Mouse (Mus musculus) MEL (cell line): ENCODE measurements around the gene 4930524B15Rik. TPM values are rescaled to one million over a fixed set of nuclear protein-coding genes. Genes with fewer than 3 reads are reported as not detected.

Experiments
- DNase-seq: peaks from one replicate; pipeline ENCODE4 v3.0.0; 2011; ENCODE audit warnings: low read depth, low spot score
- H3K27ac ChIP-seq: 2 replicates; pipeline ENCODE4 v1.5.1; 2012; ENCODE audit warnings: low read depth, mild to moderate bottlenecking, control low read depth, low read length, moderate library complexity; ENCODE audit not compliant: control insufficient read depth
- H3K27me3 ChIP-seq, 2 experiments: fragments of 150-350 bp in 1 of 2; sonication (generic) in 1 of 2; 2 replicates each; pipeline ENCODE4 v1.6.1; 2012; ENCODE audit warnings: low read length in 2 of 2, mild to moderate bottlenecking in 2 of 2, improper control_type of control experiment in 1 of 2, moderate library complexity in 1 of 2; ENCODE audit not compliant: insufficient read depth in 2 of 2, control insufficient read depth in 1 of 2
- H3K36me3 ChIP-seq, 2 experiments: 2 replicates each; pipeline ENCODE4 v1.6.1; 2012 to 2014; ENCODE audit warnings: low read length in 2 of 2, improper control_type of control experiment in 1 of 2, inconsistent platforms in 1 of 2, mild to moderate bottlenecking in 1 of 2; ENCODE audit not compliant: insufficient read depth in 2 of 2, control insufficient read depth in 1 of 2
- H3K4me1 ChIP-seq, 2 experiments: fragments of 150-350 bp in 1 of 2; sonication (generic) in 1 of 2; 2 replicates each; pipeline ENCODE4 v1.6.1; 2012; ENCODE audit warnings: low read length in 2 of 2, improper control_type of control experiment in 1 of 2, mild to moderate bottlenecking in 1 of 2; ENCODE audit not compliant: insufficient read depth in 2 of 2, control insufficient read depth in 1 of 2
- H3K4me3 ChIP-seq, 2 experiments: fragments of 150-350 bp in 1 of 2; sonication (generic) in 1 of 2; 2 replicates each; pipeline ENCODE4 v1.5.1; 2012; ENCODE audit warnings: low read depth in 2 of 2, low read length in 2 of 2, mild to moderate bottlenecking in 2 of 2, moderate library complexity in 2 of 2, control low read depth in 1 of 2, improper control_type of control experiment in 1 of 2; ENCODE audit not compliant: control insufficient read depth in 1 of 2, insufficient read depth in 1 of 2
- H3K79me2 ChIP-seq: 2 replicates; pipeline ENCODE4 v1.6.1; 2012; ENCODE audit warnings: mild to moderate bottlenecking, low read length, moderate library complexity; ENCODE audit not compliant: control insufficient read depth, poor library complexity, insufficient read depth
- H3K9ac ChIP-seq: 2 replicates; pipeline ENCODE4 v1.6.1; 2012; ENCODE audit warnings: low read depth, mild to moderate bottlenecking, control low read depth, low read length, moderate library complexity; ENCODE audit not compliant: control insufficient read depth, poor library complexity, severe bottlenecking
- H3K9me3 ChIP-seq: fragments of 150-350 bp; sonication (generic); replicated peaks from 2 replicates; pipeline ENCODE4 v1.6.1; 2012; ENCODE audit warnings: mild to moderate bottlenecking, low read length, improper control_type of control experiment, moderate library complexity; ENCODE audit not compliant: insufficient read depth
- BHLHE40 ChIP-seq: IDR thresholded peaks from 2 replicates; pipeline ENCODE4 v1.6.1; 2012; ENCODE audit warnings: low read depth, mild to moderate bottlenecking, inconsistent platforms, low read length, improper control_type of control experiment, borderline replicate concordance
- CHD2 ChIP-seq: IDR thresholded peaks from 2 replicates; pipeline ENCODE4 v1.6.1; 2011; ENCODE audit warnings: low read length, improper control_type of control experiment
- CTCF ChIP-seq, 3 experiments: IDR thresholded peaks in 2 of 3; conservative IDR thresholded peaks in 1 of 3; 2 replicates each; pipeline ENCODE4 v1.5.1; 2011 to 2012; ENCODE audit warnings: low read length in 3 of 3, low read depth in 2 of 3, mild to moderate bottlenecking in 2 of 3, improper control_type of control experiment in 1 of 3, inconsistent platforms in 1 of 3, mixed read lengths in 1 of 3, moderate library complexity in 1 of 3; ENCODE audit not compliant: control insufficient read depth in 1 of 3, insufficient read depth in 1 of 3, poor library complexity in 1 of 3, severe bottlenecking in 1 of 3
- E2F4 ChIP-seq: IDR thresholded peaks from 2 replicates; pipeline ENCODE4 v1.6.1; 2011; ENCODE audit warnings: low read depth, low read length, improper control_type of control experiment, borderline replicate concordance
- ELF1 ChIP-seq: IDR thresholded peaks from 2 replicates; pipeline ENCODE4 v1.6.1; 2014; ENCODE audit warnings: low read depth, mild to moderate bottlenecking, inconsistent platforms, low read length, improper control_type of control experiment, moderate library complexity
- GATA1 ChIP-seq: IDR thresholded peaks from 2 replicates; pipeline ENCODE4 v1.6.1; 2011; ENCODE audit warnings: low read depth, low read length, improper control_type of control experiment
- KAT2A ChIP-seq: conservative IDR thresholded peaks from 2 replicates; pipeline ENCODE4 v1.6.1; 2012; ENCODE audit warnings: low read depth, low read length, improper control_type of control experiment, inconsistent platforms
- MAFK ChIP-seq: IDR thresholded peaks from 2 replicates; pipeline ENCODE4 v1.6.1; 2011; ENCODE audit warnings: low read depth, mild to moderate bottlenecking, low read length, improper control_type of control experiment, borderline replicate concordance
- MXI1 ChIP-seq: IDR thresholded peaks from 2 replicates; pipeline ENCODE4 v1.6.1; 2011; ENCODE audit warnings: mild to moderate bottlenecking, low read depth, low read length, improper control_type of control experiment
- MYC ChIP-seq: IDR thresholded peaks from 2 replicates; pipeline ENCODE4 v1.6.1; 2011; ENCODE audit warnings: low read depth, mild to moderate bottlenecking, low read length, improper control_type of control experiment, moderate library complexity
- NELFE ChIP-seq: IDR thresholded peaks from 2 replicates; pipeline ENCODE4 v1.6.1; 2011; ENCODE audit warnings: low read depth, low read length, improper control_type of control experiment
- NRF1 ChIP-seq: IDR thresholded peaks from 2 replicates; pipeline ENCODE4 v1.6.1; 2014; ENCODE audit warnings: low read depth, mild to moderate bottlenecking, inconsistent platforms, low read length, improper control_type of control experiment, moderate library complexity; ENCODE audit not compliant: poor library complexity, insufficient read depth, severe bottlenecking
- POLR2AphosphoS5 ChIP-seq: IDR thresholded peaks from 2 replicates; pipeline ENCODE4 v1.6.1; 2012; ENCODE audit warnings: low read depth, borderline replicate concordance, mild to moderate bottlenecking, inconsistent platforms, low read length, moderate library complexity, mixed read lengths
- RAD21 ChIP-seq: IDR thresholded peaks from 2 replicates; pipeline ENCODE4 v1.6.1; 2011; ENCODE audit warnings: mild to moderate bottlenecking, low read depth, low read length, improper control_type of control experiment
- RCOR1 ChIP-seq: IDR thresholded peaks from 2 replicates; pipeline ENCODE4 v1.6.1; 2012; ENCODE audit warnings: low read depth, mild to moderate bottlenecking, inconsistent platforms, low read length, improper control_type of control experiment
- SMC3 ChIP-seq: IDR thresholded peaks from 2 replicates; pipeline ENCODE4 v1.6.1; 2011; ENCODE audit warnings: low read depth, low read length, improper control_type of control experiment
- TAL1 ChIP-seq: IDR thresholded peaks from 2 replicates; pipeline ENCODE4 v1.6.1; 2012; ENCODE audit warnings: mild to moderate bottlenecking, inconsistent platforms, low read length, moderate library complexity, mixed read lengths
- TCF12 ChIP-seq: IDR thresholded peaks from 2 replicates; pipeline ENCODE4 v1.6.1; 2014; ENCODE audit warnings: low read depth, mild to moderate bottlenecking, inconsistent platforms, low read length, improper control_type of control experiment, moderate library complexity
- ZC3H11A ChIP-seq: IDR thresholded peaks from 2 replicates; pipeline ENCODE4 v1.6.1; 2012; ENCODE audit warnings: low read depth, mild to moderate bottlenecking, inconsistent platforms, low read length, improper control_type of control experiment
- polyA plus RNA-seq, 2 experiments: library from polyadenylated mRNA; stranded (reverse) in 1 of 2; unstranded in 1 of 2; fragments of >175 nt in 1 of 2; fragments of >200 nt in 1 of 2; gene quantifications; 2 replicates each; pipeline versions ENCODE4 v1.2.1 to v1.2.4; 2012; ENCODE audit warnings: low replicate concordance in 2 of 2, low read depth in 1 of 2; ENCODE audit not compliant: insufficient read length in 2 of 2, insufficient read depth in 1 of 2, missing spikeins in 1 of 2
- total RNA-seq: library from RNA; depleted of rRNA; stranded (reverse); fragments of 300-350 nt; gene quantifications from 2 replicates; pipeline ENCODE4 v1.2.3, GENCODE M21; 2012

Gene 4930524B15Rik
- total and polyA plus RNA-seq, 3 experiments, result 0.03 TPM; not detected in 2

DNA sequence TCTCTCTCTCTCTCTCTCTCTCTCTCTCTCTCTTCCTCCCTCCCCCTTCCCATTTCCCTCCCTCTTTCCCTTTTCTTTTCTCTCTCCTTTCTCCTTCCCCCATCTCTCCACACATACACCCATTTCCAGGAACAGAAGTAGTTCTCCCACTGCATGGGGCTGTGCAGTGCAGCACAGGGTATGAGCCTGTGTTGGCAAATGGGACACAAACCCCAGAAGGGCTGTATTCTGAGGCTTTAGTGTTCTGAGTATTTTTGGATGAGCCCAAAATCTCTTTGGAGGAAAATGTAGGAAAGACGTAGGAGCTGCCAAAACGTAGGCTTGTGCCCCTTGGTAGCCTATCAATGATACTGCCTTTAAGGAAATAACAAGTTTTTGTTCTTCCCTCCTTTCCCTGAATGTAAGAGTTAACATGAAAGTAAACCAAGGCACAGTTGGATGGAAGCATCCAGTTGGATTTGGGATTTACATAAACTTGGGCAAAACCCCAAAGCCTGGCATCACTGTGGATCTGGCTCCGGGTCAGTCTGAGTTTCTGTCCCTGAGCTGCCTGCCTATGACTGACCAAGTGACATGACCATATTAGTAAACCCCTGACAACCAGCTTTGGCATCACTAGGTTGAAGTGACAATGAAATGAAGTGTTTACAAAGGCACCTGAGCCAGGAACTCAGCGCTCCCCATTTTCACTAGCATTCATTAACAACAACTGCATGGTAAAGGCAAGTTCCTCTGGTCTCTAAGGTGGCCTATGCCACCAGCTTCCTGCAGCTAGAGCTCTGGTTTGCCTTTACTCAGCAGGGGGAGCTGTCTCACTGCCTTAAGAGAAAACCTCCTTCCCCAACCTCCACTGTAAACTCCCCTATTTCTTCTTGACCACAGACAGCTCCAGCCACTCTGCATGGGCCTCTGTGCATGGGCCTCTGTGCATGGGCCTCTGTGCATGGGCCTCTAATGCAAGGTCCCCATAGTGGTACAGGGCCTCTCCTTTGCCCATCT is 23.5 kb upstream of the 4930524B15Rik start:
- no peaks in the 10 kb centered on the region for H3K36me3 ChIP-seq
- H3K4me1 ChIP-seq, result no peaks in the 10 kb centered on the region
- no peak overlapping the region for H3K4me3 ChIP-seq
- DNase-seq, result peak; percentile 53
- H3K79me2 ChIP-seq, result no peaks in the 10 kb centered on the region
- TF ChIP-seq RCOR1 (no peak), GATA1 (no peak), POLR2AphosphoS5 (no peak), ZC3H11A (peak; percentile 57), RAD21 (peak; percentile 71), CTCF (IDR thresholded peaks at IDR 0.05 in 2 of 3, conservative IDR thresholded peaks at IDR 0.05 in 1 of 3; ENCODE audit: control insufficient read depth in 1 of 3, insufficient read depth in 1 of 3, low read depth in 2 of 3, low read length in 3 of 3, poor library complexity in 1 of 3, severe bottlenecking in 1 of 3) (peak in 2 of 3 experiments; percentile 52 to 68; a peak in 5 of 6 replicates), MAFK (no peak), TCF12 (no peak), MYC (no peak), TAL1 (no peak), SMC3 (peak; percentile 67), NRF1 (no peak), MXI1 (no peak), CHD2 (no peak), KAT2A (no peak), E2F4 (no peak), BHLHE40 (no peak)
- no peaks in the 10 kb centered on the region for H3K9me3 ChIP-seq
- H3K9ac ChIP-seq, result no peak overlapping the region
- H3K27me3 ChIP-seq, result peaks cover 1 to 3% of the 10 kb centered on the region in 2 experiments; a peak in 2 of 4 replicates
- no peak overlapping the region for H3K27ac ChIP-seq

DNA sequence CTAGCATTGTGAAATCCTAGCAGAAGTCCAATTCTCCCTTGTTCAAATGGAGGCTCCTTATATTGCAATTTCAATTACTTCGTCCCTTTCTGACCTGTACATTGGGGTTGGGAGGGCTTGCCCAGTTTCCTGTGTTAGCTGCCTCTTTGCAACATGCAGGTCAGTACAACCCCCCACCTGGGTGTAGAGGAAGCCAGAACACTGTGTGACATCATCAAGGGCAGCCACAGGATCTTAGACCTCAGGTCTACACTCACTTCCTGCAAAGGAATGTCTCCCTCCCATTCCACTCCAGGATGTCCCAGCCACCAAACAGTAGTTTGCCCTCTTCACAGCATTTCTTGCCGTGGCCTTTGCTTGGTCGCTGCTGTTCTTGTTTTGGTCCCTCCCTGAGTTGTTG is 19.9 kb upstream of the 4930524B15Rik start:
- no peak for DNase-seq
- H3K27ac ChIP-seq, result no peak overlapping the region
- H3K4me3 ChIP-seq, result no peak overlapping the region
- H3K79me2 ChIP-seq, result no peaks in the 10 kb centered on the region
- peaks cover 3% of the 10 kb centered on the region in 2 experiments; a peak in 3 of 4 replicates for H3K27me3 ChIP-seq
- H3K36me3 ChIP-seq, result peaks cover 0 to 2% of the 10 kb centered on the region in 2 experiments; a peak in 1 of 4 replicates
- H3K9ac ChIP-seq, result no peak overlapping the region
- peaks cover 0 to 6% of the 10 kb centered on the region in 2 experiments; a peak in 2 of 4 replicates for H3K4me1 ChIP-seq
- H3K9me3 ChIP-seq, result no peaks in the 10 kb centered on the region
- TF ChIP-seq ELF1, result no peak
- no peak for TF ChIP-seq TCF12
- TF ChIP-seq NELFE, result no peak
